Mouse (Mus musculus): Measurements from ENCODE around the gene Lhfp.

The Lhfp gene

GRCm38 (mm10) chr3:53041411-53042239 lies at the start of gene Lhfp:
Gene Lhfp (plus strand): TSS chr3:53041528.
- DNase-seq (ENCODE audit: low spot score in 2 of 2) = peak in 1 of 2 experiments; percentile 43

- DNase-seq (ENCODE audit: low spot score in 2 of 2) = no peak
These were observed 48.0 kb upstream of the Lhfp start for GRCm38 (mm10) chr3:52993296-52993695.

- no peak for DNase-seq (ENCODE audit: low spot score in 2 of 2)
These were observed 46.7 kb upstream of the Lhfp start for GRCm38 (mm10) chr3:52994666-52995065.

- DNase-seq (ENCODE audit: low spot score in 2 of 2) = no peak
These were observed 44.7 kb upstream of the Lhfp start for GRCm38 (mm10) chr3:52996635-52997034.

GRCm38 (mm10) chr3:52997381-52997780 lies 43.9 kb upstream of the Lhfp start:
- no peak for DNase-seq (ENCODE audit: low spot score in 2 of 2)

GRCm38 (mm10) chr3:52999016-52999744 lies 42.1 kb upstream of the Lhfp start:
- no peak for DNase-seq (ENCODE audit: low spot score in 2 of 2)

GRCm38 (mm10) chr3:52999996-53000395 lies 41.3 kb upstream of the Lhfp start:
- no peak for DNase-seq (ENCODE audit: low spot score in 2 of 2)

GRCm38 (mm10) chr3:53002076-53002475 lies 39.3 kb upstream of the Lhfp start:
- no peak for DNase-seq (ENCODE audit: low spot score in 2 of 2)

GRCm38 (mm10) chr3:53004406-53005114 lies 36.8 kb upstream of the Lhfp start:
- DNase-seq (ENCODE audit: low spot score in 2 of 2) = peak in 1 of 2 experiments; percentile 48

GRCm38 (mm10) chr3:53007411-53007810 lies 33.9 kb upstream of the Lhfp start:
- DNase-seq (ENCODE audit: low spot score in 2 of 2) = no peak

GRCm38 (mm10) chr3:53016436-53017340 lies 24.6 kb upstream of the Lhfp start, which contains the start of gene Cog6:
Gene Cog6 (minus strand): TSS chr3:53017237.
- peak; percentile 54 to 84 for DNase-seq (ENCODE audit: low spot score in 2 of 2)

GRCm38 (mm10) chr3:53027333-53027732 lies 14.0 kb upstream of the Lhfp start:
- DNase-seq (ENCODE audit: low spot score in 2 of 2) = no peak

GRCm38 (mm10) chr3:53029046-53029445 lies 12.3 kb upstream of the Lhfp start:
- DNase-seq (ENCODE audit: low spot score in 2 of 2) = peak in 1 of 2 experiments; percentile 75

GRCm38 (mm10) chr3:53031586-53031985 lies 9.7 kb upstream of the Lhfp start:
- no peak for DNase-seq (ENCODE audit: low spot score in 2 of 2)

- no peak for DNase-seq (ENCODE audit: low spot score in 2 of 2)
These were observed 8.9 kb upstream of the Lhfp start for GRCm38 (mm10) chr3:53032432-53032831.

GRCm38 (mm10) chr3:53033448-53033847 lies 7.9 kb upstream of the Lhfp start:
- no peak for DNase-seq (ENCODE audit: low spot score in 2 of 2)

GRCm38 (mm10) chr3:53036076-53036475 lies 5.3 kb upstream of the Lhfp start:
- no peak for DNase-seq (ENCODE audit: low spot score in 2 of 2)

- DNase-seq (ENCODE audit: low spot score in 2 of 2) = no peak
These were observed 4.4 kb upstream of the Lhfp start for GRCm38 (mm10) chr3:53036941-53037340.

- peak in 1 of 2 experiments; percentile 29 for DNase-seq (ENCODE audit: low spot score in 2 of 2)
These were observed 2.4 kb upstream of the Lhfp start for GRCm38 (mm10) chr3:53038913-53039312.

- no peak for DNase-seq (ENCODE audit: low spot score in 2 of 2)
These were observed 1.6 kb upstream of the Lhfp start for GRCm38 (mm10) chr3:53039746-53040145.
